Mouse (Mus musculus) kidney, adult 2 months (tissue): ENCODE measurements at regions not wholly inside any gene's neighbourhood (a gene's known extent, or its start where the extent isn't known, plus 50 kb on each side); places are given as distances from the start of the nearest gene placed in this dataset.

Experiments used
- CTCF ChIP-seq: fragments of 200-500 bp; conservative IDR thresholded peaks from 2 replicates; pipeline ENCODE4 v1.5.1; 2011; ENCODE audit warnings: low read depth, mild to moderate bottlenecking, control low read depth, low read length, moderate library complexity, mixed read lengths; ENCODE audit not compliant: insufficient read depth, insufficient read length
- POLR2A ChIP-seq: fragments of 200-500 bp; IDR thresholded peaks from one replicate; pipeline ENCODE4 v1.6.1; 2011; ENCODE audit warnings: low read depth, low read length, control low read depth

- TF ChIP-seq POLR2A = no peak
- TF ChIP-seq CTCF = no peak
Observed at GRCm38 (mm10) chr16:24296790-24297189, 96.5 kb upstream of the Lpp start.
